Mouse (Mus musculus) Muller cell, postnatal 12 days (primary cell): ENCODE results near the gene 1700030J22Rik.

Experiments used
- DNase-seq: peaks from one replicate; pipeline ENCODE4 v3.0.0-alpha.2; 2015; ENCODE audit errors: inconsistent ontology term

The 1700030J22Rik gene

GRCm38 (mm10) chr8:116978631-116979256, at the start of gene 1700030J22Rik:
TSS of gene 1700030J22Rik (minus strand) at chr8:116978959.
- DNase-seq: peak; percentile 99

GRCm38 (mm10) chr8:117027601-117028000, 48.8 kb upstream of the 1700030J22Rik start:
- DNase-seq: no peak

- no peak for DNase-seq
Observed at GRCm38 (mm10) chr8:117022297-117022993, 43.7 kb upstream of the 1700030J22Rik start.

GRCm38 (mm10) chr8:117019323-117020275, 40.8 kb upstream of the 1700030J22Rik start:
- no peak for DNase-seq

- no peak for DNase-seq
Observed at GRCm38 (mm10) chr8:117017896-117018295, 39.1 kb upstream of the 1700030J22Rik start.

- DNase-seq: no peak
Observed at GRCm38 (mm10) chr8:117017006-117017405, 38.2 kb upstream of the 1700030J22Rik start.

- no peak for DNase-seq
Observed at GRCm38 (mm10) chr8:117015670-117016069, 36.9 kb upstream of the 1700030J22Rik start.

- no peak for DNase-seq
Observed at GRCm38 (mm10) chr8:117011366-117011765, 32.6 kb upstream of the 1700030J22Rik start.

GRCm38 (mm10) chr8:116994016-116994716, 15.4 kb upstream of the 1700030J22Rik start:
- no peak for DNase-seq

GRCm38 (mm10) chr8:116993095-116993867, 14.5 kb upstream of the 1700030J22Rik start, which contains the start of gene Gcsh:
TSS of gene Gcsh (minus strand) at chr8:116993537.
- DNase-seq: peak; percentile 100

GRCm38 (mm10) chr8:116992176-116992971, 13.6 kb upstream of the 1700030J22Rik start:
- DNase-seq: peak; percentile 74

GRCm38 (mm10) chr8:116991241-116991640, 12.5 kb upstream of the 1700030J22Rik start:
- DNase-seq: no peak

- no peak for DNase-seq
Observed at GRCm38 (mm10) chr8:116989842-116990241, 11.1 kb upstream of the 1700030J22Rik start.

GRCm38 (mm10) chr8:116980117-116980516, 1.4 kb upstream of the 1700030J22Rik start:
- peak; percentile 64 for DNase-seq

- no peak for DNase-seq
Observed at GRCm38 (mm10) chr8:116978052-116978451, 707 bp downstream of the 1700030J22Rik start.

GRCm38 (mm10) chr8:116975606-116976005, 3.2 kb downstream of the 1700030J22Rik start:
- DNase-seq: peak; percentile 83

GRCm38 (mm10) chr8:116975066-116975465, 3.7 kb downstream of the 1700030J22Rik start:
- no peak for DNase-seq

- no peak for DNase-seq
Observed at GRCm38 (mm10) chr8:116969531-116969930, 9.2 kb downstream of the 1700030J22Rik start.

GRCm38 (mm10) chr8:116954415-116954814, 24.3 kb downstream of the 1700030J22Rik start:
- no peak for DNase-seq

- DNase-seq: no peak
Observed at GRCm38 (mm10) chr8:116952428-116952827, 26.3 kb downstream of the 1700030J22Rik start.
